Mouse (Mus musculus) embryonic facial prominence, embryonic 12.5 days (tissue): Measurements from ENCODE around the gene Itgb1bp1. TPM values are rescaled to one million over a fixed set of nuclear protein-coding genes. Genes with fewer than 3 reads are reported as not detected.

ENCODE experiments used
- ATAC-seq: fragments of 200-750 bp; cut with Nextera tagmentation; 2 replicates; pipeline ENCODE4 v1.8.0; 2017; ENCODE audit not compliant: insufficient number of reproducible peaks, insufficient read depth, low FRiP score, low TSS enrichment
- H3K27ac ChIP-seq: fragments of 300-500 bp; sonication (generic); 2 replicates; pipeline ENCODE4 v1.5.1; 2016; ENCODE audit warnings: mild to moderate bottlenecking
- H3K27me3 ChIP-seq: fragments of 300-500 bp; sonication (generic); 2 replicates; pipeline ENCODE4 v1.6.1; 2016; ENCODE audit warnings: mild to moderate bottlenecking, moderate library complexity
- H3K36me3 ChIP-seq: fragments of 300-500 bp; sonication (generic); 2 replicates; pipeline ENCODE4 v1.6.1; 2016; ENCODE audit warnings: mild to moderate bottlenecking
- H3K4me1 ChIP-seq: fragments of 300-500 bp; sonication (generic); 2 replicates; pipeline ENCODE4 v1.6.1; 2016
- H3K4me2 ChIP-seq: fragments of 300-500 bp; sonication (generic); replicated peaks from 2 replicates; pipeline ENCODE4 v1.6.1; 2016; ENCODE audit warnings: mild to moderate bottlenecking, moderate library complexity
- H3K4me3 ChIP-seq: fragments of 300-500 bp; sonication (generic); 2 replicates; pipeline ENCODE4 v1.5.1; 2016; ENCODE audit warnings: mild to moderate bottlenecking
- H3K9ac ChIP-seq: fragments of 300-500 bp; sonication (generic); 2 replicates; pipeline ENCODE4 v1.6.1; 2016; ENCODE audit warnings: mild to moderate bottlenecking, moderate library complexity
- H3K9me3 ChIP-seq: fragments of 300-500 bp; sonication (generic); 2 replicates; pipeline ENCODE4 v1.6.1; 2016; ENCODE audit warnings: mild to moderate bottlenecking, moderate library complexity
- WGBS: fragments of 180-500 bp; shearing (Covaris S2); methylation state at CpG from one replicate; pipeline ENCODE4 v1.1.7; 2016; 5-methylcytosine and 5-hydroxymethylcytosine counted together
- polyA plus RNA-seq: library from polyadenylated mRNA; unstranded; fragments of >200 nt; fragmentation: Nextera tagmentation; extraction: Ambion mirVana; gene quantifications from 2 replicates; pipeline ENCODE4 v1.2.1, GENCODE M21; 2016

Itgb1bp1 gene
- polyA plus RNA-seq, 1 experiment from 2014 or later = 48.3 TPM

DNA sequence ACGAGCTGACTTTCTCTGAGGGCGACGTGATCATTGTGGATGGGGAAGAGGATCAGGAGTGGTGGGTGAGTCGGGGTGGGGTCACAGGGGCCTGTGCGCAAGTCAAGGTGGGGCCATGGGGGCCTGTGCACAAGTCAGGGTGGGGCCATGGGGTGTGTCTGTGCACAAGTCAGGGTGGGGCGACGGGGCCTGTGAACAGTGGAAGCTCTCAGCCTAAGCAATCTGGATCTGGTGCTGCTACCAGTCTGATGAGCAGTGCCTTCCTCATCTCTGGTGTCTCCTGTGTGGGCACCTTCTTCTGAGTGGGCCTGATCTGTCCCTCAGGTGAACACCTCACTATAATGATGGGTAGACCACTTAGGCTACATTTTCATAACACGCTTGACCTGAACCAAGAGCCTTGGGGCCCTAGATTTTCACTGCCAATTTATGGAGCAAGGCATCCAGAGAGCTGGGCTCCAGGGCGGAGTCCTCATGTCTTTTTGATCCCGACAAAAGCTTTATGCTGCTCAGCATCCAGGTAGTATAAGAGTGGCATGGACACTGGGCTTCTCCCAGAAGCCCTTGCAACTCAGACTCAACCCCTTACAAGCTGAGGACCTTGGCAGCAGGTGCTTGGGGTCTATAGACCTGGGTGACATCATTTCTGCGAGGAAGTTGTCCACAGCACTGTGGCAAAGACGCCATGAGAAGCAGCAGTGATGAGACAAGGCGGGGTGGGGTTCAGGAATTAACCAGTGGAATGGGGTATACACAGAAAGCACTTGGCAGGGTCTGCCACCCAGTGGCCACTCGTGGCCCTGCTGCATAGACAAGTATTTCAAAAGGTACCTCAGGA is 19.9 kb downstream of the Itgb1bp1 start:
- Histone ChIP-seq H3K4me1 (no peaks in the 10 kb centered on the region), H3K4me2 (no peak overlapping the region), H3K27me3 (no peaks in the 10 kb centered on the region), H3K4me3 (no peak overlapping the region), H3K27ac (no peak overlapping the region), H3K36me3 (peaks cover 73% of the 10 kb centered on the region), H3K9ac (no peak overlapping the region), H3K9me3 (no peaks in the 10 kb centered on the region)
- 80% methylated on average over 14 of the region's 14 CpGs for WGBS
- no peak; the same call in 1 of the 2 replicates for ATAC-seq

DNA sequence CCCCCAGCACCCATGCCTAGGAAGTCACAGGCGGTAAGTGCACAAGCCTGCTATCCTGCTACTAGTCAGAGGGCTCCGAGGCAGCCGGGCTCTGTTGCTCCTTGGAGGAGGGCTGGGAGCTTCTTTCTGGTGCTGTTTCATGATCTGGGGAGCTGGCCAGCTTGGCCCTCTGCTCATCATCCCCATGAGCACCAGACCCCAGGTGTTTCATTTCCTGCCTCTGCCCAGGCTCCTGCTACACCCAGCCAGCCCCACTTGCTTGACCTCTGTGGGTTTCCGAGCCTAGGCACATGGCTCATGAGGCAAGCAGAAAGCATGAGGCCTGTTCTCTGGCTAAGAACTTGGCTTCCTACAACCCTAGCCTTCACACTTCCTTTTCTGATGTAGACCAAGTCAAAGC is 20.6 kb downstream of the Itgb1bp1 start:
- no peak for ATAC-seq
- Histone ChIP-seq H3K4me2 (no peak overlapping the region), H3K27ac (no peak overlapping the region), H3K4me3 (no peak overlapping the region), H3K9me3 (no peaks in the 10 kb centered on the region), H3K36me3 (peaks cover 71% of the 10 kb centered on the region), H3K9ac (no peak overlapping the region), H3K27me3 (no peaks in the 10 kb centered on the region), H3K4me1 (no peaks in the 10 kb centered on the region)
- 93% methylated on average over 4 of the region's 4 CpGs for WGBS

- peaks cover 71% of the 10 kb centered on the region for H3K36me3 ChIP-seq
- no peak overlapping the region for H3K27ac ChIP-seq
- no peaks in the 10 kb centered on the region for H3K4me1 ChIP-seq
- H3K27me3 ChIP-seq = no peaks in the 10 kb centered on the region
- no peaks in the 10 kb centered on the region for H3K9me3 ChIP-seq
- no peak overlapping the region for H3K4me3 ChIP-seq
- no peak overlapping the region for H3K9ac ChIP-seq
- ATAC-seq = no peak
- H3K4me2 ChIP-seq = no peak overlapping the region
- 84% methylated on average over 3 of the region's 3 CpGs for WGBS
Observed at GRCm38 (mm10) chr12:21264970-21265369, 21.1 kb downstream of the Itgb1bp1 start.

- Histone ChIP-seq H3K4me2 (no peak overlapping the region), H3K36me3 (peaks cover 72% of the 10 kb centered on the region), H3K27me3 (no peaks in the 10 kb centered on the region), H3K9me3 (no peaks in the 10 kb centered on the region), H3K4me3 (no peak overlapping the region), H3K9ac (no peak overlapping the region), H3K27ac (no peak overlapping the region), H3K4me1 (no peaks in the 10 kb centered on the region)
- 73% methylated on average over 5 of the region's 5 CpGs for WGBS
- ATAC-seq = no peak
Observed at GRCm38 (mm10) chr12:21264241-21264640, 21.8 kb downstream of the Itgb1bp1 start.

DNA sequence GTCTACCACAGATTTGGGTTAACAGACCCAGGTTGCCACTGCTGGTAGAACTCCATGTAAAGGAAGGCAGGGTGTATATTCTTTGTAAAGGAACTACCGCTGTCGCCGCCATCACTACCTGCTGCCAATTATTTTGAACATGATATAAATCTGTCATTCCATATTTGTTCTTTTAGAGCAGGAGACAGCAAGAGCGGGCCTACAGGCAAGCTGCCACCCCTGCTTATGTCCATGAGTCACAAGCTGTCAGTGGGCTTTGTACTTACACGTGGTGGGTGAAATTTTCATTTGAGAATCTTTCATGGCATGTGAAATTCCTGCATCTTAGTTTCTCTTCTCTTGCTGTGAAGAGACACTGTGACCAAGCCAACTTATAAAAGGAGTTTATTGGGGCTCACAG is 22.8 kb downstream of the Itgb1bp1 start:
- Histone ChIP-seq H3K27ac (no peak overlapping the region), H3K4me1 (no peaks in the 10 kb centered on the region), H3K27me3 (no peaks in the 10 kb centered on the region), H3K4me2 (no peak overlapping the region), H3K9ac (no peak overlapping the region), H3K4me3 (no peak overlapping the region), H3K9me3 (no peaks in the 10 kb centered on the region), H3K36me3 (peaks cover 68% of the 10 kb centered on the region)
- 94% methylated on average over 5 of the region's 5 CpGs for WGBS
- ATAC-seq = no peak

DNA sequence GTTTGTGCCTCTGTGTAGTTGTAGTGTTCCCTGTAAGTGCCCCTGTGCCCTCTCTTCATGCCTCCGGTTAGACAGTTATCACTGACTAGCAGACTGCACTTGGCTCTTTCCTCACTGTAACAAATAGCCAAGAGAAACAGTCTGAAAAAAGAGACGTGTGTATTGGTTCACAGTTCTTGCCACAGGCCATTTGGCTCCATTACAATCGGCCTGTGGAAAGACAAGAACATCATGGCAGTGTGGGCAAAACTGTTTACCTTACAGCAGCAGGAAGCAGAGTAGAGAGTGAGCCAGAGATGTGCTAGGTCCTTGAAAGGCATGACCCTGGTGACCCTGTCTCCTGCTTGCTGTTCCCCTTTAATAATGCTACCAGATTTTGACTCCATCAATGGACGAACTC is 24.6 kb downstream of the Itgb1bp1 start:
- ATAC-seq = no peak
- H3K4me3 ChIP-seq = no peak overlapping the region
- no peaks in the 10 kb centered on the region for H3K9me3 ChIP-seq
- H3K4me1 ChIP-seq = no peaks in the 10 kb centered on the region
- H3K27ac ChIP-seq = no peak overlapping the region
- peaks cover 70% of the 10 kb centered on the region for H3K36me3 ChIP-seq
- H3K4me2 ChIP-seq = no peak overlapping the region
- H3K27me3 ChIP-seq = no peaks in the 10 kb centered on the region
- WGBS = 74% methylated on average over 4 of the region's 4 CpGs
- no peak overlapping the region for H3K9ac ChIP-seq

DNA sequence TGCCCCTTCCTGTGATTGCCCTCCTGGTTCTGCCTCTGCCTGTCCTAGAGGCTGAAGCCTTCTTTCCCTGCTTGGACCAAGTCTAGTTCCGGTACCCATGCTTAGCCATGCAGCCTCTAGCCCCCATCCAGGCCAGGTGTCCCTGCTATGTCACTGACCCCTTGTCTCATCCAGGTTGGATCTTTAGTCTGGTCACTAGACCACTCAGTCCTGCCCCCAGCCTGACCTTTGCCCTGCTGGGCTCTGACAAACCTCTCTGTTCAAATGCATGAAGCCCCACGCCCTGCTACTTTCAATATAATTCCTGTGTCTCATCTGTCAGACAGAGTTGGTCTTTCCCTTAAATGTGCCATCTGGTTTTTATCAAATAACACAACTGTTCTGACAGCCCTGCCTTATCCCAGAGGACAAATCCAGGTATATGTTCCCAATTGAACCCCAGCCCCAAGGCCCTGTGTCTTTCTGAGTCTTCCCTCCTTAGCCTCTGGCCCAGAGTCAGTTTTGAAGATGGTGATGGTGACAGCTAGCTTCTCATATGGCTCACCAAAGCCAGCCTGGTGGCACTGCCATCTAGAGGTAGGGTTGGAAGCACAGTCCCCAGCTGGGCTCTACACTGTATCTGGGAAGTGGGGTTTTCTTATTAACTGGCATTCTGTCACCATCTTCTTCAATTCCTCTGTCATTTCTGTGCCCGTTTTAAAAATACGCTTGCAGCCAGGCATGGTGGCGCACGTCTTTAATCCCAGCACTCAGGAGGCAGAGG is 25.4 kb downstream of the Itgb1bp1 start:
- Histone ChIP-seq H3K36me3 (peaks cover 70% of the 10 kb centered on the region), H3K4me1 (no peaks in the 10 kb centered on the region), H3K4me3 (no peak overlapping the region), H3K9me3 (no peaks in the 10 kb centered on the region), H3K9ac (no peak overlapping the region), H3K4me2 (no peak overlapping the region), H3K27me3 (no peaks in the 10 kb centered on the region), H3K27ac (no peak overlapping the region)
- 89% methylated on average over 6 of the region's 6 CpGs for whole genome bisulfite sequencing
- no peak for ATAC-seq

DNA sequence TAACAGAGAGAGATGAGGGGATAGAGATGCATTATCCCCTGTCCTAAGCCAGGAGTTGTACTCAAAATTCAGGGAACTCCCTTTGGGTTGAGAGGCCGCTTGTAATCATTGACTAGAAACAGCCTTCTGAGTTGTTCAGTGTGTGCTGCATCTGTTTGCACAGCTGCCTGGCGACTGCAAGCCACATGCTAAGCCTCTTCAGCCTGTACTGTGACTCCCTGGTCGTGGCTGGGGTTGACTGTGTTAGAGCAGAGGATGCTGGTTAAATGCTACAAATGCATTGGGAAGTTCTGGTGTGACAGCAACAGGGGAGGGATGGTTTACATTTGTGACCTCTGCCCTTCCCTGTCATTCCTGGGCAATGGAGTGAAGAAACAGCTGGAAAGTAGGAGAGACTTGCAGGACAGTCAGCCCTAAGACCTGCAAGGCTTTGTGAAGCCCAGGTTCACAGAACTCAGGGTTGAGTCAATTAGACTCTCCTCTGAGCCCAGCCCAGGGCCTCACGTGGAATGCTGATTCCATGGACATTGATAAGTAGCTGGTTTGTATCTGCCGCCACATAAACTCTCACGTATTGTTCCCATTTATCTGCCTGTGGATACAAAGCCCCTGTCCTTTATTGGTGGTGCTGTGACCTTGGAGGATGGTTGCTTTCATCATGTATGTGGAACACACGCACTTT is 38.2 kb downstream of the Itgb1bp1 start:
- ATAC-seq = no peak

GRCm38 (mm10) chr12:21244375-21244960 is 41.6 kb downstream of the Itgb1bp1 start:
- 93% methylated on average over 11 of the region's 11 CpGs for WGBS
- ATAC-seq = no peak

More for the DNA sequence above, 38.2 kb downstream of the Itgb1bp1 start:
- Histone ChIP-seq H3K36me3 (peaks cover 84% of the 10 kb centered on the region), H3K27ac (no peak overlapping the region), H3K4me3 (no peak overlapping the region), H3K9me3 (no peaks in the 10 kb centered on the region), H3K27me3 (no peaks in the 10 kb centered on the region), H3K4me2 (no peak overlapping the region), H3K9ac (no peak overlapping the region), H3K4me1 (no peaks in the 10 kb centered on the region)
- 73% methylated on average over 7 of the region's 7 CpGs for WGBS

DNA sequence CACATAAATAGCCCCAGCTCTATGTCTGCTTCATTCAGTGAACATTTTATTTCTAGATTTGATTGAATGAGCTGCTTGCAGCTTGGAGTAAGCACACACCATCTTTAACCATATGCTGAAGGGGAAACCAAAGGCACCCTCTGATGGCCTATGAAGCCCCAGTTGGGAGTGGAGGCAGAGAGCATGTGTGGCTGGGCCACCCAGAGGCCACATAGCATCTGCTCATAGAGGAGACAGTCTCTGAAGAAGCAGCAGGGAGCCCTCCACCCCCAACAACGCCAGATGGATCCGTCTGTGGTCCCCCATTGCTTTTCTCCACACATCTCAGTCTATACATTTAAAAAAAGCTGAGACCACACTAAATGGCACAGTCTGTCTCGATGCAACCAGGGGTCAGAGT is 44.1 kb downstream of the Itgb1bp1 start:
- no peaks in the 10 kb centered on the region for H3K4me1 ChIP-seq
- 85% methylated on average over 3 of the region's 3 CpGs for WGBS
- no peak for ATAC-seq
- no peak overlapping the region for H3K9ac ChIP-seq
- H3K27me3 ChIP-seq = no peaks in the 10 kb centered on the region
- H3K36me3 ChIP-seq = peaks cover 73% of the 10 kb centered on the region
- H3K27ac ChIP-seq = no peak overlapping the region
- no peaks in the 10 kb centered on the region for H3K9me3 ChIP-seq
- no peak overlapping the region for H3K4me3 ChIP-seq
- no peak overlapping the region for H3K4me2 ChIP-seq

More at GRCm38 (mm10) chr12:21244375-21244960, 41.6 kb downstream of the Itgb1bp1 start:
- no peaks in the 10 kb centered on the region for H3K9me3 ChIP-seq
- no peaks in the 10 kb centered on the region for H3K27me3 ChIP-seq
- H3K4me3 ChIP-seq = no peak overlapping the region
- H3K36me3 ChIP-seq = peaks cover 73% of the 10 kb centered on the region
- no peak overlapping the region for H3K4me2 ChIP-seq
- H3K9ac ChIP-seq = no peak overlapping the region
- H3K4me1 ChIP-seq = no peaks in the 10 kb centered on the region
- H3K27ac ChIP-seq = no peak overlapping the region

DNA sequence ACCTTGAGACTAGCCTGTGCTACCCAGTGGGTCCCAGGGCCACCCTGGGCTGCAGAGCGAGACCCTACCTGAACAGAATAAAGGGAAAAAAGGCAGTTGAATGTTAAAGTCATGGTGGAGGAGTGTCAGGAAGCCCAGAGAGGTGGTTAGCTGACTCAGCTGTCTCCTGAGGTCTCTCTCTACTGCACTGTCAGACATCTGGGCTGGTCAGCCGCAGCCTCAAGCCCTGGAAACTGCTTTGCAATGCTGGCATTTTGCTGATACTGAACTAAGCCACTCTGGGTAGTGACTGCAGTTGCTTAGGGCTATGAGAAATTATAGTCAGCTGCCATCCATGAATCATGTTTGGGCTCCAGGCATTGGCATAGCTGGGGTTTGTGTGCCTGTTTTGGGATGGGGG is 51.5 kb downstream of the Itgb1bp1 start:
- Histone ChIP-seq H3K4me2 (no peak overlapping the region), H3K4me1 (no peaks in the 10 kb centered on the region), H3K27ac (no peak overlapping the region), H3K9me3 (no peaks in the 10 kb centered on the region), H3K4me3 (no peak overlapping the region), H3K9ac (no peak overlapping the region), H3K27me3 (no peaks in the 10 kb centered on the region), H3K36me3 (peaks cover 77% of the 10 kb centered on the region)
- 90% methylated on average over 2 of the region's 2 CpGs for WGBS
- ATAC-seq = no peak
